Mouse (Mus musculus) lung, embryonic 14.5 days (tissue): ENCODE measurements around the gene Rab5c. TPM values are rescaled to one million over a fixed set of nuclear protein-coding genes. Genes with fewer than 3 reads are reported as not detected.

Experiments used
- ATAC-seq: fragments of 200-750 bp; cut with Nextera tagmentation; 2 replicates; pipeline ENCODE4 v1.8.0; 2017; ENCODE audit warnings: mild to moderate bottlenecking, moderate TSS enrichment, moderate library complexity; ENCODE audit not compliant: insufficient read depth
- DNase-seq: peaks from one replicate; pipeline ENCODE4 v3.0.0-alpha.2; 2015
- H3K27ac ChIP-seq: fragments of 300-500 bp; sonication (generic); 2 replicates; pipeline ENCODE4 v1.5.1; 2014; ENCODE audit warnings: low read depth, mild to moderate bottlenecking, moderate library complexity
- H3K27me3 ChIP-seq: fragments of 300-500 bp; sonication (generic); 2 replicates; pipeline ENCODE4 v1.6.1; 2014; ENCODE audit warnings: low read length, control low read depth; ENCODE audit not compliant: insufficient read depth
- H3K36me3 ChIP-seq: fragments of 300-500 bp; sonication (generic); 2 replicates; pipeline ENCODE4 v1.6.1; 2014; ENCODE audit warnings: control low read depth; ENCODE audit not compliant: insufficient read depth
- H3K4me1 ChIP-seq: fragments of 300-500 bp; sonication (generic); 2 replicates; pipeline ENCODE4 v1.6.1; 2014; ENCODE audit warnings: antibody characterized with exemption, control low read depth; ENCODE audit not compliant: insufficient read depth
- H3K4me2 ChIP-seq: fragments of 300-500 bp; sonication (generic); 2 replicates; pipeline ENCODE4 v1.6.1; 2014; ENCODE audit warnings: mild to moderate bottlenecking
- H3K4me3 ChIP-seq: fragments of 300-500 bp; sonication (generic); 2 replicates; pipeline ENCODE4 v1.5.1; 2014; ENCODE audit warnings: low read depth, low read length
- H3K9ac ChIP-seq: fragments of 300-500 bp; sonication (generic); 2 replicates; pipeline ENCODE4 v1.6.1; 2014
- H3K9me3 ChIP-seq: fragments of 300-500 bp; sonication (generic); 2 replicates; pipeline ENCODE4 v1.6.1; 2016; ENCODE audit warnings: low read depth, low read length, control low read depth
- CTCF ChIP-seq: IDR thresholded peaks from 2 replicates; pipeline ENCODE4 v1.5.1; 2016; ENCODE audit warnings: antibody characterized with exemption, low read depth
- WGBS: fragments of 180-500 bp; shearing (Covaris S2); extraction: QIAGEN DNeasy Blood & Tissue Kit; methylation state at CpG from one replicate; pipeline ENCODE4 v1.1.7; 2014; 5-methylcytosine and 5-hydroxymethylcytosine counted together
- polyA plus RNA-seq: library from polyadenylated mRNA; unstranded; fragments of >200 nt; fragmentation: Nextera tagmentation; extraction: Ambion mirVana; gene quantifications from 2 replicates; pipeline ENCODE4 v1.2.1, GENCODE M21; 2014

The Rab5c gene
- polyA plus RNA-seq, 1 experiment from 2014 or later = 49.9 TPM

GRCm38 (mm10) chr11:100735134-100735865, 2.7 kb downstream of the Rab5c start:
- no peak overlapping the region; the same call in 1 of the 2 replicates for H3K9ac ChIP-seq
- WGBS = 84% methylated on average over 9 of the region's 9 CpGs
- DNase-seq (no peak), ATAC-seq (no peak)
- peak overlapping the region; percentile 90 for H3K4me3 ChIP-seq
- no peaks in the 10 kb centered on the region for H3K27me3 ChIP-seq
- TF ChIP-seq CTCF = no peak
- no peak overlapping the region for H3K27ac ChIP-seq
- H3K9me3 ChIP-seq = no peaks in the 10 kb centered on the region
- 0 out of 2 replicates have a peak, but pooled peaks cover 11% of the 10 kb centered on the region for H3K36me3 ChIP-seq
- H3K4me2 ChIP-seq = peak overlapping the region; percentile 84
- peaks cover 6% of the 10 kb centered on the region for H3K4me1 ChIP-seq

GRCm38 (mm10) chr11:100730477-100731205, 7.4 kb downstream of the Rab5c start:
- TF ChIP-seq CTCF = no peak
- no peaks in the 10 kb centered on the region for H3K27me3 ChIP-seq
- H3K36me3 ChIP-seq = peaks cover 26% of the 10 kb centered on the region
- no peaks in the 10 kb centered on the region for H3K4me1 ChIP-seq
- H3K4me2 ChIP-seq = no peak overlapping the region
- 84% methylated on average over 6 of the region's 6 CpGs for WGBS
- no peaks in the 10 kb centered on the region for H3K9me3 ChIP-seq
- ATAC-seq (no peak), DNase-seq (no peak)
- H3K9ac ChIP-seq = no peak overlapping the region
- H3K27ac ChIP-seq = no peak overlapping the region
- H3K4me3 ChIP-seq = no peak overlapping the region

GRCm38 (mm10) chr11:100729976-100730375, 8.0 kb downstream of the Rab5c start:
- H3K36me3 ChIP-seq = peaks cover 26% of the 10 kb centered on the region
- H3K4me2 ChIP-seq = no peak overlapping the region
- no peak overlapping the region for H3K9ac ChIP-seq
- no peaks in the 10 kb centered on the region for H3K9me3 ChIP-seq
- no peak overlapping the region for H3K27ac ChIP-seq
- WGBS = 85% methylated on average over 4 of the region's 4 CpGs
- no peaks in the 10 kb centered on the region for H3K27me3 ChIP-seq
- TF ChIP-seq CTCF = no peak
- no peak for DNase-seq
- H3K4me3 ChIP-seq = no peak overlapping the region
- H3K4me1 ChIP-seq = peaks cover 5% of the 10 kb centered on the region
- no peak for ATAC-seq

- no peaks in the 10 kb centered on the region for H3K27me3 ChIP-seq
- H3K4me1 ChIP-seq = peaks cover 7% of the 10 kb centered on the region
- 77% methylated on average over 6 of the region's 6 CpGs for WGBS
- TF ChIP-seq CTCF = no peak
- DNase-seq = no peak
- no peak overlapping the region for H3K4me3 ChIP-seq
- no peak overlapping the region for H3K27ac ChIP-seq
- no peak overlapping the region for H3K9ac ChIP-seq
- peaks cover 26% of the 10 kb centered on the region for H3K36me3 ChIP-seq
- no peak overlapping the region for H3K4me2 ChIP-seq
- no peaks in the 10 kb centered on the region for H3K9me3 ChIP-seq
- ATAC-seq = no peak
Measured at GRCm38 (mm10) chr11:100728601-100729000, 9.4 kb downstream of the Rab5c start.

- DNase-seq (no peak), ATAC-seq (no peak)
- no peaks in the 10 kb centered on the region for H3K9me3 ChIP-seq
- H3K4me3 ChIP-seq = no peak overlapping the region
- 96% methylated on average over 3 of the region's 3 CpGs for WGBS
- H3K4me2 ChIP-seq = no peak overlapping the region
- peaks cover 17% of the 10 kb centered on the region for H3K36me3 ChIP-seq
- H3K27ac ChIP-seq = no peak overlapping the region
- TF ChIP-seq CTCF = no peak
- peaks cover 8% of the 10 kb centered on the region for H3K4me1 ChIP-seq
- no peaks in the 10 kb centered on the region for H3K27me3 ChIP-seq
- no peak overlapping the region for H3K9ac ChIP-seq
Measured at GRCm38 (mm10) chr11:100727201-100727600, 10.8 kb downstream of the Rab5c start.

- H3K4me3 ChIP-seq = no peak overlapping the region
- H3K27ac ChIP-seq = peak overlapping the region; percentile 64
- peaks cover 15% of the 10 kb centered on the region for H3K36me3 ChIP-seq
- H3K9ac ChIP-seq = peak overlapping the region; percentile 16; the same call in 1 of the 2 replicates
- H3K9me3 ChIP-seq = no peaks in the 10 kb centered on the region
- no peaks in the 10 kb centered on the region for H3K27me3 ChIP-seq
- WGBS = 9% methylated on average over 5 of the region's 5 CpGs
- peak overlapping the region; percentile 27 for H3K4me2 ChIP-seq
- H3K4me1 ChIP-seq = peaks cover 10% of the 10 kb centered on the region
- DNase-seq (peak; percentile 73), ATAC-seq (peak; percentile 38; the same call in 1 of the 2 replicates)
- no peak for TF ChIP-seq CTCF
Measured at GRCm38 (mm10) chr11:100724919-100725512, 13.0 kb downstream of the Rab5c start.
